Mouse (Mus musculus): ENCODE data around the gene Btg1. TPM values are rescaled to one million over a fixed set of nuclear protein-coding genes. Genes with fewer than 3 reads are reported as not detected.

Gene Btg1
- polyA plus RNA-seq, 1 experiment from 2014 or later = 61.2 TPM

DNA sequence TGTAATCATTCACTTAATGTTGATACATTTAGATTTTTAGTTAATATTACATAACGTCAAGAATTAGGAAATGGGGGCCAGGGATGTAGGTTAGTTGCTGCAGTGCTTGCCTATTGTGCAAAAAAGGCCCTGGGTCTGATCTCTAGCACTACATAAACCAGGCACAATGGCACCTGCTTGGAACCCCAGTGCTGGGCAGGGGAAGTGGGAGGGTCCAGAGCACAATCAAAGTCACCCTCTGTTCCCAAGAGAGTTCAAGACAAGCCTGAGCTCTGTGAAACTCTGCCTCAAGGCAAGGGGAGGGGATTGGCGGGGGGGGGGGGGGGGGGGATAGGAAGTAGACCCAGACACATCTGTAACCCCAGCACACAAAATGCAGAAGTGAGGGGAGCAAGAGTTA, 24.7 kb upstream of the Btg1 start:
- H3K9ac ChIP-seq (replicated peaks) = no peak overlapping the region
- WGBS = 71% methylated on average over 1 of the region's 2 CpGs
- no peaks in the 10 kb centered on the region for H3K36me3 ChIP-seq
- no peaks in the 10 kb centered on the region for H3K9me3 ChIP-seq
- no peak for ATAC-seq (replicated peaks)
- H3K27me3 ChIP-seq = no peaks in the 10 kb centered on the region
- H3K4me3 ChIP-seq = no peak overlapping the region
- no peaks in the 10 kb centered on the region for H3K4me1 ChIP-seq
- H3K4me2 ChIP-seq (replicated peaks) = no peak overlapping the region
- H3K27ac ChIP-seq (replicated peaks) = no peak overlapping the region

DNA sequence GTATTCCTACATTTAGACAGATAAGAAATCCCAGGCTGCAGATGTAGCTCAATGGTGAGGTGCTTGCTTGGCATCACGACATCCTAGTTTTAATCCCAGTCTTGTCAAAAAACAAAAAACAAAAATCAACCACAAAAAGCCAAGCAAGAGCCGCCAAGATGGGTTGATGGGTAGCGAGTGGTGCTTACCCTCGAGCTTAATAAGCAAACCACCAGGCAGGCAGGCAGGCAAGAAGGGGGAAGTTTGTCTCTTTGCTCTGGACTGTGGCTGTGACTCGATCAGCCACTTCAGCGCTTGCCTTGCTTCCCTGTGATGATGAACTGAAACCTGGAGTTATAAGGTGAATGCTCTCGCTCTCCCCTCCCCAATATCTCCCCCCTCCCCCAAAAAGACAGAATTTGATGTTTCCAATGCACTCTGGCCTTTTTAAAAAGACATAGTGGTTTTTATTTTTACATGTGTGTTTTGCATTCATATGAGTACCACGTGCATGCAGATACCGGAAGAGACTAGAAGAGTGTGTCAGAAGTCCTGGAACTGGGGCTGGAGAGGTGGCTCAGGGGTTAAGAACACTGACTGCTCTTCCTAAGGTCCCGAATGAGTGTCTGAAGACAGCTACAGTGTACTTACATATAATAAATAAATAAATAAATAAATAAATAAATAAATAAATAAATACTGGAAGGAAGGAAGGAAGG, 21.2 kb upstream of the Btg1 start:
- ATAC-seq (replicated peaks) = no peak
- Histone ChIP-seq H3K27ac (replicated peaks) (no peak overlapping the region), H3K4me2 (replicated peaks) (no peak overlapping the region), H3K9me3 (no peaks in the 10 kb centered on the region), H3K4me3 (no peak overlapping the region), H3K36me3 (no peaks in the 10 kb centered on the region), H3K4me1 (no peaks in the 10 kb centered on the region), H3K9ac (replicated peaks) (no peak overlapping the region), H3K27me3 (no peaks in the 10 kb centered on the region)
- WGBS = 86% methylated on average over 10 of the region's 10 CpGs

- H3K4me3 ChIP-seq = no peak overlapping the region
- no peak overlapping the region for H3K27ac ChIP-seq (replicated peaks)
- H3K36me3 ChIP-seq = no peaks in the 10 kb centered on the region
- no peaks in the 10 kb centered on the region for H3K27me3 ChIP-seq
- no peak overlapping the region for H3K9ac ChIP-seq (replicated peaks)
- H3K4me1 ChIP-seq = no peaks in the 10 kb centered on the region
- 86% methylated on average over 7 of the region's 7 CpGs for WGBS
- no peak overlapping the region for H3K4me2 ChIP-seq (replicated peaks)
- no peaks in the 10 kb centered on the region for H3K9me3 ChIP-seq
- no peak for ATAC-seq (replicated peaks)
Observed at GRCm38 (mm10) chr10:96596411-96596810, 20.4 kb upstream of the Btg1 start.

DNA sequence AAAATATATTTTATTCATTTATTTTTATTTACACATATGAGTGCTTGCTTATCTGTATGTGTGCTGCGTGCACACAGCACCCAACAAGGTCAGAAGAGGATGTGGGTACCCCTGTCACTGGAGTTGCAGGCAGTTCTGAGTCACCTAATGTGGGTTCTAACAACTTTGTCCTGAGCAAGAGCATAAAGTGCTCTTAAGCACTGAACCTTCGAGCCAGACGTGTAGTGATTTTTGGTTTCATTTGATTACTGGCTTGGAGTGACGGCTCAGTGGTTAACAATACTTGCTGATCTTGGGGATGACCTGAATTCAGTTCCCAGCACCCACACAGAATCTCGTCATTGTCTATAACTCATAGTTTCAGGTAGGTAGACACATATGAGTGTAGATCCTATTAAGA, 17.2 kb upstream of the Btg1 start:
- no peak overlapping the region for H3K4me3 ChIP-seq
- no peaks in the 10 kb centered on the region for H3K27me3 ChIP-seq
- no peak overlapping the region for H3K4me2 ChIP-seq (replicated peaks)
- no peaks in the 10 kb centered on the region for H3K4me1 ChIP-seq
- H3K9ac ChIP-seq (replicated peaks) = no peak overlapping the region
- no peaks in the 10 kb centered on the region for H3K9me3 ChIP-seq
- H3K27ac ChIP-seq (replicated peaks) = no peak overlapping the region
- 93% methylated on average over 5 of the region's 5 CpGs for WGBS
- ATAC-seq (replicated peaks) = no peak
- H3K36me3 ChIP-seq = no peaks in the 10 kb centered on the region

DNA sequence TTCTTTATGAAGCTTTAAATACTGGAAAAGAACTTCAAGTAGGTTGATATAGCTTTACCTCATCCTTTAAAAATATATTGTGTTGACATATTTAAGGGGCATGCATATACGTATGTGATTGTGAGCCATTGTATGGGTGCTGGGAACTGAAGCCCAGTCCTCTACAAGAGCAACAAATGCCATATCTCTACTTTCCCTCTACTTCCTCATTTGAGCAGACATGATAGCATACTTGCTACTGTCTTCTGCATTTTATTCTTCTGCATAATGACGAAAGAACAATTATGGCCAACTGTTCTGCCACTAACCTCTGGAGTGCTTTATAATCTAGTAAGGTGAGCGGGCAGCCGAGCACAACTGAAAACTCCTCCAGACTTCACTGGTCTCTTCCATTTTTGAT, 15.1 kb upstream of the Btg1 start:
- H3K4me3 ChIP-seq = no peak overlapping the region
- 95% methylated on average over 4 of the region's 4 CpGs for WGBS
- H3K36me3 ChIP-seq = no peaks in the 10 kb centered on the region
- H3K9me3 ChIP-seq = no peaks in the 10 kb centered on the region
- H3K4me1 ChIP-seq = no peaks in the 10 kb centered on the region
- no peak for ATAC-seq (replicated peaks)
- H3K9ac ChIP-seq (replicated peaks) = no peak overlapping the region
- H3K27me3 ChIP-seq = no peaks in the 10 kb centered on the region
- no peak overlapping the region for H3K27ac ChIP-seq (replicated peaks)
- no peak overlapping the region for H3K4me2 ChIP-seq (replicated peaks)

DNA sequence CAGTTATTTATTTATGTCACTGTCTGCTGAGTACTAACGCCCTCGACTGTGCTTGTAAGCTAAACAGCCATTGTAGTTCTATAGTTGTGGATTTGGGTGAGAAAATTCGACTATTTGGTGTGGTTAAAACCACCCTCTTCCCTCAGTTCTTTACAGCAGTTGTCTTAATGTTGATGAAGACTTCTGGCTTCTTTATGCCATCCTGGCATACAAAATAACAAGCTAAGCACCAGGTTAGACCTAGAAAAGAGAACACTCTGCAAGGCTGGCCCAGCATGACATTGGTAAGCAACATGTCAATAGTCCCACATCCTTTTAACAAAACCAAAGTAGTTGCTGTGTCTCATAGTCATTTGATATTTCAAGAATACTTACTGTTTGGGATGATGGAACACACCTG, 14.5 kb upstream of the Btg1 start:
- no peak overlapping the region for H3K9ac ChIP-seq (replicated peaks)
- WGBS = 78% methylated on average over 3 of the region's 3 CpGs
- H3K27me3 ChIP-seq = no peaks in the 10 kb centered on the region
- no peak overlapping the region for H3K4me2 ChIP-seq (replicated peaks)
- ATAC-seq (replicated peaks) = no peak
- no peak overlapping the region for H3K27ac ChIP-seq (replicated peaks)
- H3K9me3 ChIP-seq = no peaks in the 10 kb centered on the region
- no peaks in the 10 kb centered on the region for H3K4me1 ChIP-seq
- no peaks in the 10 kb centered on the region for H3K36me3 ChIP-seq
- H3K4me3 ChIP-seq = no peak overlapping the region

- H3K9me3 ChIP-seq = no peaks in the 10 kb centered on the region
- H3K4me3 ChIP-seq = no peak overlapping the region
- no peaks in the 10 kb centered on the region for H3K36me3 ChIP-seq
- no peak overlapping the region for H3K27ac ChIP-seq (replicated peaks)
- H3K4me1 ChIP-seq = no peaks in the 10 kb centered on the region
- no peaks in the 10 kb centered on the region for H3K27me3 ChIP-seq
- WGBS = 94% methylated on average over 1 of the region's 1 CpGs
- H3K4me2 ChIP-seq (replicated peaks) = no peak overlapping the region
- no peak overlapping the region for H3K9ac ChIP-seq (replicated peaks)
- no peak for ATAC-seq (replicated peaks)
Observed at GRCm38 (mm10) chr10:96605168-96605567, 11.6 kb upstream of the Btg1 start.

DNA sequence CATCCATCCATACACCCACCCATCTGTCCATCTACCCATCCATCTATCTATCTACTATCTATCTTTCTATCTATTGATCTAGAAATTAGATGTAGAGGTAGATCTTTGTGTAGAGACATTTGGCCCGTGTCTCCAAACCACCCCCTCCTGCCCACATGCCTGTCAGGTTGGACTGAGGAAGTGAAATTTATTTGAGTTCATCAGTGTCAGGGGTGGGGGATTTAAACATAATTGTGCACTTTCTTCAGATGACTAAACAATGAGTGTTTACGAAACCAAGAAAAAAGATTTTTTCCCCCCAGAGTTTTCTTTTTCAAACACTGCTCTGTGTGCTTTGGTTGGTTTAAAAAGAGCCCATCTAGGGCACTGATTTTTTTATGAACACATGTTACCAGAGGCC, 10.9 kb upstream of the Btg1 start:
- no peak overlapping the region for H3K4me3 ChIP-seq
- H3K4me2 ChIP-seq (replicated peaks) = no peak overlapping the region
- 88% methylated on average over 2 of the region's 2 CpGs for WGBS

DNA sequence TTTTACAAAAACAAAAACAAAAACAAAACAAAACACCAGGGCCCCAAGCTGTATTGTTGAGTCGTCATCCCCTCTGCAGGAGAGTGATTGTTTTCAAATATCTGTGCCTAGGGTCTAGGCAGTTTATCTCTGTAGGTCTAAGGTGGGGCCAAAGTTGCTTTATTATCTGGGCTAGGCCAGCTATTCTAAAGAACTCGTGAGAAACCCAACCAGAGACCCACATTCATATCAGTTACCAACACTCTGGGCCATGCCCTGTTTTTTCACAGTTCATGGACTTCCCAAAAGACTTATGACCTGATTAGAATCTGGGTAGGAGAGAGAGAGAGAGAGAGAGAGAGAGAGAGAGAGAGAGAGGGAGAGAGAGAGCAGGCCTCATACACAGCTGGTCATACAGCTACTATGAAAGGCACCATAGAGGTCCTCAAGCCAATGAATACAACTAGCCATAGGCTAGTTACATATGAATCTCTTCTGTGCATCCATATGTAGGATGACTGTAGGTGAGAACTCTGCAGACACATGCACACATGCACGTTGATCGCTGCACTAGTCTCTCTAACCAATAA, 9.1 kb upstream of the Btg1 start:
- Histone ChIP-seq H3K27me3 (no peaks in the 10 kb centered on the region), H3K4me2 (replicated peaks) (no peak overlapping the region), H3K9me3 (no peaks in the 10 kb centered on the region), H3K27ac (replicated peaks) (no peak overlapping the region), H3K4me1 (no peaks in the 10 kb centered on the region), H3K36me3 (no peaks in the 10 kb centered on the region), H3K9ac (replicated peaks) (no peak overlapping the region), H3K4me3 (no peak overlapping the region)
- ATAC-seq (replicated peaks) = no peak
- WGBS = 86% methylated on average over 4 of the region's 4 CpGs

More for the DNA sequence above, 10.9 kb upstream of the Btg1 start:
- ATAC-seq (replicated peaks) = no peak
- no peaks in the 10 kb centered on the region for H3K4me1 ChIP-seq
- no peaks in the 10 kb centered on the region for H3K27me3 ChIP-seq
- H3K9me3 ChIP-seq = no peaks in the 10 kb centered on the region
- H3K27ac ChIP-seq (replicated peaks) = no peak overlapping the region
- H3K9ac ChIP-seq (replicated peaks) = no peak overlapping the region
- no peaks in the 10 kb centered on the region for H3K36me3 ChIP-seq

- no peaks in the 10 kb centered on the region for H3K9me3 ChIP-seq
- ATAC-seq (replicated peaks) = no peak
- WGBS = 82% methylated on average over 8 of the region's 8 CpGs
- H3K36me3 ChIP-seq = no peaks in the 10 kb centered on the region
- H3K4me3 ChIP-seq = no peak overlapping the region
- no peaks in the 10 kb centered on the region for H3K27me3 ChIP-seq
- no peaks in the 10 kb centered on the region for H3K4me1 ChIP-seq
- H3K4me2 ChIP-seq (replicated peaks) = no peak overlapping the region
- H3K27ac ChIP-seq (replicated peaks) = no peak overlapping the region
- H3K9ac ChIP-seq (replicated peaks) = no peak overlapping the region
Observed at GRCm38 (mm10) chr10:96609356-96610345, 7.2 kb upstream of the Btg1 start.

DNA sequence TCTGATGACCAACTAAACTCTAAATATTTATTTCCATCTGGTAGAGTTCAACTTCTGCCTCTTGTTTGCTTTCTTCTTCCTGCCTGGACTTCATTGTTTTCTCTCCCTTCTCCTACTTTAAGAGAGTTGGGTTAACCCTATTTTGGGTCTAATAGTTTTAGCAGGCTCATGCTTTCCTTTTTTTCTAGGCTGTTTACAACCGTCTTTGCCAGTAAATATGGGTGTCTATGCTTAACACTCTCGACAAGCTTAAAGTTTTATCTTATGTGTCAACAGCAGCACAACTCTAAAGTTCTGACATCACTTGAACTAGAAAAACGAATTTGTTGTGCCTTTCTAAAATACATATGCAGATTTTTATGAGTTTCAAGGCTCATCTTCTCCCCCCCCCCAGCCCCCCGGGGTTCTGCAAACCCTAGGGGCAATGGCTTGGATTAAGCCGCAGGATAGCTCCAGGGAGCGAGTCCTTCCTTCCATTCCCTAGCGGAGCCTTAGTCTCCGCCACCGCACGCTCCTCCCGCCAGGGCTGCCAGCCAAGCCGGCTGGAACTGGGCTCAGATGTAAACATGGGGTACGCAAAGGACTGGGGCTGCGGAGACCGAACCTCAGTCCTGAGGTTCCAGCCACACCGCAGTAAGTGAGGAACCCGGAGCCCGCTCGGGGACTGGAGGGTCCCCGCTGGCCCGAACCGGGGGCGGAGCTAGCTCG, 651 bp upstream of the Btg1 start:
- Histone ChIP-seq H3K4me3 (peak overlapping the region; percentile 91), H3K4me1 (peaks cover 20% of the 10 kb centered on the region), H3K36me3 (peaks cover 6% of the 10 kb centered on the region; the same call in 1 of the 2 replicates), H3K4me2 (replicated peaks) (peak overlapping the region; percentile 51), H3K9ac (replicated peaks) (peak overlapping the region; percentile 58), H3K9me3 (no peaks in the 10 kb centered on the region), H3K27me3 (no peaks in the 10 kb centered on the region), H3K27ac (replicated peaks) (peak overlapping the region; percentile 94)
- no peak for ATAC-seq (replicated peaks)
- 2% methylated on average over 24 of the region's 24 CpGs for WGBS
